Mouse (Mus musculus): ENCODE data around the gene Oscar. TPM values are rescaled to one million over a fixed set of nuclear protein-coding genes. Genes with fewer than 3 reads are reported as not detected.

The Oscar gene
- polyA plus RNA-seq, 1 experiment from 2014 or later = 1.0 TPM

GRCm38 (mm10) chr7:3643843-3644242, 27.9 kb upstream of the Oscar start:
- Histone ChIP-seq H3K27me3 (no peaks in the 10 kb centered on the region), H3K36me3 (peaks cover 37% of the 10 kb centered on the region), H3K4me2 (replicated peaks) (peak overlapping the region; percentile 64), H3K4me1 (peaks cover 33% of the 10 kb centered on the region), H3K27ac (replicated peaks) (no peak overlapping the region), H3K4me3 (replicated peaks) (peak overlapping the region; percentile 98), H3K9ac (no peak overlapping the region), H3K9me3 (replicated peaks) (no peaks in the 10 kb centered on the region)
- 21% methylated on average over 9 of the region's 9 CpGs for WGBS
- no peak for ATAC-seq (ENCODE audit: insufficient number of reproducible peaks, low FRiP score, low TSS enrichment, low read depth)

GRCm38 (mm10) chr7:3643412-3643811, 27.5 kb upstream of the Oscar start:
- ATAC-seq (ENCODE audit: insufficient number of reproducible peaks, low FRiP score, low TSS enrichment, low read depth) = no peak
- Histone ChIP-seq H3K27me3 (no peaks in the 10 kb centered on the region), H3K9me3 (replicated peaks) (no peaks in the 10 kb centered on the region), H3K27ac (replicated peaks) (no peak overlapping the region), H3K36me3 (peaks cover 42% of the 10 kb centered on the region), H3K4me1 (peaks cover 31% of the 10 kb centered on the region), H3K4me2 (replicated peaks) (no peak overlapping the region), H3K9ac (no peak overlapping the region), H3K4me3 (replicated peaks) (no peak overlapping the region)
- 73% methylated on average over 5 of the region's 5 CpGs for WGBS

- Histone ChIP-seq H3K4me3 (replicated peaks) (peak overlapping the region; percentile 67), H3K9ac (peak overlapping the region; percentile 46), H3K27ac (replicated peaks) (no peak overlapping the region), H3K4me2 (replicated peaks) (peak overlapping the region; percentile 91), H3K27me3 (no peaks in the 10 kb centered on the region), H3K9me3 (replicated peaks) (no peaks in the 10 kb centered on the region), H3K4me1 (peaks cover 21% of the 10 kb centered on the region), H3K36me3 (peaks cover 47% of the 10 kb centered on the region)
- WGBS = 53% methylated on average over 3 of the region's 3 CpGs
- ATAC-seq (ENCODE audit: insufficient number of reproducible peaks, low FRiP score, low TSS enrichment, low read depth) = no peak
These were observed 14.5 kb upstream of the Oscar start for GRCm38 (mm10) chr7:3630478-3630815.

GRCm38 (mm10) chr7:3629543-3630477, 13.9 kb upstream of the Oscar start, which contains the start of the genes Tfpt and Prpf31:
Gene Tfpt, minus strand, starts transcription at chr7:3629929.
Gene Prpf31, plus strand, starts transcription at chr7:3629985.
- Histone ChIP-seq H3K4me1 (peaks cover 21% of the 10 kb centered on the region), H3K4me3 (replicated peaks) (peak within 1 kb of the TSS; percentile 67), H3K9me3 (replicated peaks) (no peaks in the 10 kb centered on the region), H3K4me2 (replicated peaks) (peak within 1 kb of the TSS; percentile 91), H3K9ac (peak within 1 kb of the TSS; percentile 81), H3K27me3 (no peaks in the 10 kb centered on the region), H3K36me3 (peaks cover 46% of the 10 kb centered on the region), H3K27ac (replicated peaks) (peak within 1 kb of the TSS; percentile 92)
- 1% methylated on average over 47 of the region's 47 CpGs for WGBS
- ATAC-seq (ENCODE audit: insufficient number of reproducible peaks, low FRiP score, low TSS enrichment, low read depth) = peak; percentile 82

DNA sequence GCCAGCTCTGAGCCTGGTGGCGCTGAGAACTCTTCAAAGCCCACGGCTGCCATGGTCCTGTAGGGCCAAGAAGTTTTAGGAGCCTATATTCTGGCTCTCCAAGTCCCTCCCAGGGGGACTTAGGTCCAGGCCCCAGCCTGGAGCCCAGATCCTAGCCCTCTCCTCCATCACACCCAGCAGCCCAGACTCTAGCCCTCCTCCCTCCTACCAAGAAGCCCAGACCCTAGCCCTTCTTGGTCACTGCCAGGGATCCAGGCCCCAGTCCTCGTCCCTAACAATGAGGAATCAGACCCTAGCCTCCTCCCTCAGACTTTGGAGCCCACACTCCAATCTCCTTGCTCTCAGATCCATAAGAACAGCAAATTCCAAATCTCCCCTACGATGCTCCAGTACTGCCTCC, 13.1 kb upstream of the Oscar start:
- ATAC-seq (ENCODE audit: insufficient number of reproducible peaks, low FRiP score, low TSS enrichment, low read depth) = no peak
- 34% methylated on average over 4 of the region's 4 CpGs for WGBS
- Histone ChIP-seq H3K9ac (peak overlapping the region; percentile 81), H3K36me3 (peaks cover 46% of the 10 kb centered on the region), H3K4me1 (peaks cover 21% of the 10 kb centered on the region), H3K4me2 (replicated peaks) (peak overlapping the region; percentile 91), H3K4me3 (replicated peaks) (peak overlapping the region; percentile 67), H3K9me3 (replicated peaks) (no peaks in the 10 kb centered on the region), H3K27ac (replicated peaks) (0 out of 2 replicates have a peak overlapping the region, but pooled peaks have one; percentile 92), H3K27me3 (no peaks in the 10 kb centered on the region)

DNA sequence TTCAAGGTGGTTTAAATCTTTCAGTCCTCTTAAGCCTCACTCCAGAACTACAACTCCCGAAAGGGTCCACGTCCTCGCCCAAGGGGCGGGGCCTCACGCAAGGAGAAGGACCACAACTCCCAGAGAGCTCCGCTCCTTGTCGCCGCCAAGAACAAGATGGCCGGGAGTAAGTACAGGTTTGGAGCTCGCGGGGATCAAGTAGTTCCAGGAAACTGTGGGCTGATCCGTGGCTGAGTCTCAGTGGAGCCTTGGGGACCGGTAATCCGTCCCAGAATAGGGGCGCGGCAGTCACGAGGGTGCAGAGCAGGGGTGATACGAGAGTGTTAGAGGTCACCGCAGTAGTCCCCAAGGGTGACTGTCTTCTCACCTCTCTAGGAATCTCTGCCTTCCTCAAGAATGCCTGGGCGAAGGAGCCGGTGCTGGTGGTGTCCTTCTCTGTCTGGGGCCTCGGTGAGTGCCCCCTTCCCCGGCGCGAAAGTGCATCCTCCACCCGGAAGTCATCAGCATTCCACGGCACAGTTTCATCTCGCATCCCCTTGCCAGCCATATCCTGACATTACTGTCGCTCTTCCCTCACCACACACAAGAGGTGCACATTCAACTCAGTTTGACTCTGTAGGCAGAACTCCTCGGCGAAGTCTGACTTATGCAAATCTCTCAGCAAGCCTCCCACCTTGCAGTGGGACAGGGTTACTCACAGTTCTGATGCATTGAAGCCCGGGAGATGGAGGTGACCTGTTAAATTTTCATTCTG, 1.5 kb upstream of the Oscar start, which contains the start of gene Ndufa3:
TSS of gene Ndufa3 (plus strand) at position 132 of the 754 bp plus-strand sequence.
- 1% methylated on average over 32 of the region's 32 CpGs for WGBS
- H3K4me1 ChIP-seq = peaks cover 6% of the 10 kb centered on the region; the same call in 1 of the 2 replicates
- peak within 1 kb of the TSS; percentile 86 for H3K27ac ChIP-seq (replicated peaks)
- no peaks in the 10 kb centered on the region for H3K27me3 ChIP-seq
- H3K9ac ChIP-seq = peak within 1 kb of the TSS; percentile 77
- H3K4me3 ChIP-seq (replicated peaks) = peak within 1 kb of the TSS; percentile 83
- peaks cover 22% of the 10 kb centered on the region for H3K36me3 ChIP-seq
- peak within 1 kb of the TSS; percentile 66 for H3K4me2 ChIP-seq (replicated peaks)
- no peaks in the 10 kb centered on the region for H3K9me3 ChIP-seq (replicated peaks)
- peak; percentile 92 for ATAC-seq (ENCODE audit: insufficient number of reproducible peaks, low FRiP score, low TSS enrichment, low read depth)

DNA sequence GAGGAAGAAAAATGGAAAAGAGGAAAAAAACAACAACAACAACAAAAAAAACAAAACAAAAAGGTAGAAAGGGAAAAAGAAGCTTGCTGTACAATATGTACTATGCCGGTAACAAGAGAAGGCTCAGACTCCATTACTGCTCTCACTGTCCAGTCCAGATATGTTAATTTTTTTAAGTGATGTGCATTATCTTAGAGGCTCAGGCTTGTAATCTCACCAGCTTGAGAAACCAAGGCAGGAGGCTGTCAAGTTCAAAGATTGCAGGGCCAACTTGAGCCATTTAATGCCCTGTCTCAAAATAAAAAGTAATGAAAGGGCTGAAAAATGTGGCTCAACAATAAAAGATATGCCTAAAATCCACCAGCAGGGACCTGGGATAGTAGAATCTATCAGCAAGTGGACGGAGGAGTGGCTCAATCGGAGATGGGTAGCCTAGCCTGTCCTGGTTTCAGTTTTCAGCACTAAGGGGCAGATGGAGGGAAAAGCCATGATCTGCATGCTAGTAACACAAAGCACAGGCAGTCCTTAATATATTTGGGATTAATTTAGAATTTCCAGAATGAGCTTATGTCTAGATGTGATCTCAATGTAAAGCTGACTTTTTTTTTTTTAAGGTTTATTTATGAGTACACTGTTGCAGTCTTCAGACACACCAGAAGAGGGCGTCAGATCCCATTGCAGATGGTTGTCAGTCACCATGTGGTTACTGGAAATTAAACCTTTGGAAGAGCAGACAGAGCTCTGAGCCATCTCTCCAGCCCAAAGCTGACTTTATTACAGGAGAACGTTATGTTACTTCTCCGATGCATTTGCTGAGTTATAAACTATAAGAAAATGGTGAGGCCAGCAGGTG, 658 bp upstream of the Oscar start:
- peak; percentile 7; the same call in 1 of the 2 replicates for ATAC-seq (ENCODE audit: insufficient number of reproducible peaks, low FRiP score, low TSS enrichment, low read depth)
- Histone ChIP-seq H3K27me3 (no peaks in the 10 kb centered on the region), H3K9me3 (replicated peaks) (no peaks in the 10 kb centered on the region), H3K4me2 (replicated peaks) (peak overlapping the region; percentile 66; the same call in 1 of the 2 replicates), H3K27ac (replicated peaks) (no peak overlapping the region), H3K9ac (no peak overlapping the region), H3K4me3 (replicated peaks) (peak overlapping the region; percentile 83), H3K36me3 (peaks cover 17% of the 10 kb centered on the region), H3K4me1 (peaks cover 6% of the 10 kb centered on the region; the same call in 1 of the 2 replicates)
- WGBS = 41% methylated on average over 6 of the region's 6 CpGs

DNA sequence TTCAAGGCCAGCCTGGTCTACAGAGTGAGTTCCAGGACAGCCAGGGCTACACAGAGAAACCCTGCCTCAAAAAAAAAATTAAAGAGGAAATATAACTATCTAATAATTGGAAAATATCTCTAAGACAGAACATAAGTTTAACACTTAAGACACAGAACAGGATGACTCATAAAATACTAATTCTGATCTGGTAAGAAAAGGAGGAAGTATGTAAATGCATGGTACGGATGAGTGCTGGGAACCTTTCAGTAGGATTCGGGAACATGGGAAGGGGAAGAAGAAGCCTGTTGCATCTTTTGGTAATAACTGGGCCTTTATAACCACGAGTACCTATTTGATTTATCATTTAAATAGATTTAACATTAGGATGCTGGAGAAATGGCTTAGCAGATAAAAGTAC, 1.9 kb downstream of the Oscar start:
- 79% methylated on average over 3 of the region's 3 CpGs for WGBS
- no peak for ATAC-seq (ENCODE audit: insufficient number of reproducible peaks, low FRiP score, low TSS enrichment, low read depth)
- Histone ChIP-seq H3K9ac (no peak overlapping the region), H3K36me3 (no peaks in the 10 kb centered on the region), H3K9me3 (replicated peaks) (no peaks in the 10 kb centered on the region), H3K27me3 (no peaks in the 10 kb centered on the region), H3K4me3 (replicated peaks) (no peak overlapping the region), H3K4me1 (peaks cover 6% of the 10 kb centered on the region; the same call in 1 of the 2 replicates), H3K27ac (replicated peaks) (no peak overlapping the region), H3K4me2 (replicated peaks) (no peak overlapping the region)

GRCm38 (mm10) chr7:3611006-3611405, 5.0 kb downstream of the Oscar start:
- 87% methylated on average over 13 of the region's 13 CpGs for WGBS
- H3K4me1 ChIP-seq = no peaks in the 10 kb centered on the region
- H3K36me3 ChIP-seq = no peaks in the 10 kb centered on the region
- ATAC-seq (ENCODE audit: insufficient number of reproducible peaks, low FRiP score, low TSS enrichment, low read depth) = peak; percentile 69; the same call in 1 of the 2 replicates
- H3K9me3 ChIP-seq (replicated peaks) = no peaks in the 10 kb centered on the region
- H3K4me2 ChIP-seq (replicated peaks) = no peak overlapping the region
- no peak overlapping the region for H3K4me3 ChIP-seq (replicated peaks)
- no peak overlapping the region for H3K27ac ChIP-seq (replicated peaks)
- H3K27me3 ChIP-seq = no peaks in the 10 kb centered on the region
- no peak overlapping the region for H3K9ac ChIP-seq

- no peak for ATAC-seq (ENCODE audit: insufficient number of reproducible peaks, low FRiP score, low TSS enrichment, low read depth)
- no peaks in the 10 kb centered on the region for H3K36me3 ChIP-seq
- no peak overlapping the region for H3K4me2 ChIP-seq (replicated peaks)
These were observed 5.5 kb downstream of the Oscar start for GRCm38 (mm10) chr7:3610437-3610836.

More at GRCm38 (mm10) chr7:3610437-3610836, 5.5 kb downstream of the Oscar start:
- Histone ChIP-seq H3K27ac (replicated peaks) (no peak overlapping the region), H3K9me3 (replicated peaks) (no peaks in the 10 kb centered on the region), H3K9ac (no peak overlapping the region), H3K4me1 (no peaks in the 10 kb centered on the region), H3K27me3 (no peaks in the 10 kb centered on the region), H3K4me3 (replicated peaks) (no peak overlapping the region)
- 82% methylated on average over 3 of the region's 3 CpGs for WGBS

Measured in embryonic facial prominence, embryonic 15.5 days (tissue).